Mouse (Mus musculus): ENCODE results near the gene Arid3a. TPM values are rescaled to one million over a fixed set of nuclear protein-coding genes. Genes with fewer than 3 reads are reported as not detected.
"Not testable (repeated sequence)": the region's sequence is repeated elsewhere in the genome, so short reads cannot be mapped to it uniquely, and the experiment has no call there.

Arid3a gene
- polyA plus RNA-seq, 1 experiment from 2014 or later: 5.3 TPM

GRCm38 (mm10) chr10:79956643-79957154 lies 29.9 kb downstream of the Arid3a start:
- no peak overlapping the region for H3K27ac ChIP-seq
- peaks cover 14% of the 10 kb centered on the region for H3K4me1 ChIP-seq
- no peaks in the 10 kb centered on the region for H3K27me3 ChIP-seq
- no peaks in the 10 kb centered on the region for H3K9me3 ChIP-seq
- H3K9ac ChIP-seq: no peak overlapping the region
- 27% methylated on average over 4 of the region's 4 CpGs for WGBS
- no peak overlapping the region for H3K4me2 ChIP-seq
- peaks cover 25% of the 10 kb centered on the region for H3K36me3 ChIP-seq
- ATAC-seq (ENCODE audit: insufficient number of reproducible peaks, insufficient read depth, low FRiP score, low TSS enrichment, low read depth): no peak
- no peak overlapping the region for H3K4me3 ChIP-seq

- H3K4me3 ChIP-seq: 0 out of 2 replicates have a peak overlapping the region, but pooled peaks have one; percentile 13
- peaks cover 14% of the 10 kb centered on the region for H3K4me1 ChIP-seq
- H3K36me3 ChIP-seq: peaks cover 24% of the 10 kb centered on the region
- WGBS: 13% methylated on average over 21 of the region's 21 CpGs
- H3K27ac ChIP-seq: no peak overlapping the region
- 0 out of 2 replicates have a peak overlapping the region, but pooled peaks have one; percentile 1 for H3K9ac ChIP-seq
- peak overlapping the region; percentile 47 for H3K4me2 ChIP-seq
- no peak for ATAC-seq (ENCODE audit: insufficient number of reproducible peaks, insufficient read depth, low FRiP score, low TSS enrichment, low read depth)
- H3K27me3 ChIP-seq: no peaks in the 10 kb centered on the region
- H3K9me3 ChIP-seq: no peaks in the 10 kb centered on the region
Measured at GRCm38 (mm10) chr10:79958140-79958816, 31.4 kb downstream of the Arid3a start.

GRCm38 (mm10) chr10:79959412-79959811 lies 32.6 kb downstream of the Arid3a start:
- WGBS: 35% methylated on average over 10 of the region's 10 CpGs
- H3K9ac ChIP-seq; H3K9me3 ChIP-seq; H3K27me3 ChIP-seq; ATAC-seq (ENCODE audit: insufficient number of reproducible peaks, insufficient read depth, low FRiP score, low TSS enrichment, low read depth); H3K27ac ChIP-seq: not testable (repeated sequence)
- peak overlapping the region; percentile 89 for H3K4me2 ChIP-seq
- H3K4me3 ChIP-seq: peak overlapping the region; percentile 98
- peaks cover 31% of the 10 kb centered on the region for H3K36me3 ChIP-seq
- H3K4me1 ChIP-seq: peaks cover 14% of the 10 kb centered on the region

- Histone ChIP-seq H3K27me3 (no peaks in the 10 kb centered on the region), H3K27ac (peak within 1 kb of the TSS; percentile 64), H3K9ac (peak within 1 kb of the TSS; percentile 93), H3K9me3 (no peaks in the 10 kb centered on the region), H3K4me1 (peaks cover 14% of the 10 kb centered on the region), H3K4me3 (peak within 1 kb of the TSS; percentile 98), H3K4me2 (peak within 1 kb of the TSS; percentile 89), H3K36me3 (peaks cover 37% of the 10 kb centered on the region)
- WGBS: 0% methylated on average over 61 of the region's 61 CpGs
- peak; percentile 92 for ATAC-seq (ENCODE audit: insufficient number of reproducible peaks, insufficient read depth, low FRiP score, low TSS enrichment, low read depth)
Measured at GRCm38 (mm10) chr10:79959847-79960601, 33.2 kb downstream of the Arid3a start, which contains the start of gene Wdr18. TSS of gene Wdr18 (plus strand) at chr10:79960152.

- no peak overlapping the region for H3K27ac ChIP-seq
- WGBS: 14% methylated on average over 10 of the region's 10 CpGs
Measured at GRCm38 (mm10) chr10:79960671-79961294, 33.9 kb downstream of the Arid3a start.

GRCm38 (mm10) chr10:79964727-79965126 lies 37.9 kb downstream of the Arid3a start:
- WGBS: 90% methylated on average over 7 of the region's 7 CpGs
- ATAC-seq (ENCODE audit: insufficient number of reproducible peaks, insufficient read depth, low FRiP score, low TSS enrichment, low read depth): no peak
- Histone ChIP-seq H3K27me3 (no peaks in the 10 kb centered on the region), H3K4me3 (no peak overlapping the region), H3K4me2 (no peak overlapping the region), H3K36me3 (peaks cover 75% of the 10 kb centered on the region), H3K9me3 (no peaks in the 10 kb centered on the region), H3K4me1 (peaks cover 11% of the 10 kb centered on the region), H3K27ac (no peak overlapping the region), H3K9ac (no peak overlapping the region)

More at GRCm38 (mm10) chr10:79960671-79961294, 33.9 kb downstream of the Arid3a start:
- peak overlapping the region; percentile 89 for H3K4me2 ChIP-seq
- H3K4me1 ChIP-seq: peaks cover 14% of the 10 kb centered on the region
- peak overlapping the region; percentile 98 for H3K4me3 ChIP-seq
- peak overlapping the region; percentile 93 for H3K9ac ChIP-seq
- H3K27me3 ChIP-seq: no peaks in the 10 kb centered on the region
- ATAC-seq (ENCODE audit: insufficient number of reproducible peaks, insufficient read depth, low FRiP score, low TSS enrichment, low read depth): no peak
- H3K36me3 ChIP-seq: peaks cover 44% of the 10 kb centered on the region
- no peaks in the 10 kb centered on the region for H3K9me3 ChIP-seq

GRCm38 (mm10) chr10:79965325-79965724 lies 38.5 kb downstream of the Arid3a start:
- Histone ChIP-seq H3K27me3 (no peaks in the 10 kb centered on the region), H3K4me3 (no peak overlapping the region), H3K9me3 (no peaks in the 10 kb centered on the region), H3K4me2 (no peak overlapping the region), H3K4me1 (peaks cover 17% of the 10 kb centered on the region), H3K9ac (0 out of 2 replicates have a peak overlapping the region, but pooled peaks have one; percentile 47), H3K27ac (no peak overlapping the region), H3K36me3 (peaks cover 75% of the 10 kb centered on the region)
- 85% methylated on average over 5 of the region's 5 CpGs for WGBS
- no peak for ATAC-seq (ENCODE audit: insufficient number of reproducible peaks, insufficient read depth, low FRiP score, low TSS enrichment, low read depth)

GRCm38 (mm10) chr10:79966886-79967400 lies 40.1 kb downstream of the Arid3a start:
- Histone ChIP-seq H3K36me3 (peaks cover 68% of the 10 kb centered on the region), H3K27me3 (peaks cover 14% of the 10 kb centered on the region), H3K9me3 (no peaks in the 10 kb centered on the region), H3K4me1 (peaks cover 18% of the 10 kb centered on the region), H3K4me2 (no peak overlapping the region), H3K27ac (no peak overlapping the region), H3K9ac (no peak overlapping the region), H3K4me3 (no peak overlapping the region)
- WGBS: 90% methylated on average over 5 of the region's 5 CpGs
- no peak for ATAC-seq (ENCODE audit: insufficient number of reproducible peaks, insufficient read depth, low FRiP score, low TSS enrichment, low read depth)

GRCm38 (mm10) chr10:79968181-79968580 lies 41.3 kb downstream of the Arid3a start:
- Histone ChIP-seq H3K27ac (no peak overlapping the region), H3K9ac (no peak overlapping the region), H3K4me2 (no peak overlapping the region), H3K27me3 (peaks cover 15% of the 10 kb centered on the region), H3K36me3 (peaks cover 59% of the 10 kb centered on the region), H3K9me3 (no peaks in the 10 kb centered on the region), H3K4me1 (peaks cover 18% of the 10 kb centered on the region), H3K4me3 (no peak overlapping the region)
- 81% methylated on average over 1 of the region's 1 CpGs for WGBS
- ATAC-seq (ENCODE audit: insufficient number of reproducible peaks, insufficient read depth, low FRiP score, low TSS enrichment, low read depth): no peak

- Histone ChIP-seq H3K4me1 (peaks cover 18% of the 10 kb centered on the region), H3K36me3 (peaks cover 59% of the 10 kb centered on the region), H3K27ac (no peak overlapping the region), H3K27me3 (peaks cover 15% of the 10 kb centered on the region), H3K4me2 (no peak overlapping the region), H3K9me3 (no peaks in the 10 kb centered on the region), H3K4me3 (no peak overlapping the region), H3K9ac (no peak overlapping the region)
- 15% methylated on average over 3 of the region's 3 CpGs for WGBS
- ATAC-seq (ENCODE audit: insufficient number of reproducible peaks, insufficient read depth, low FRiP score, low TSS enrichment, low read depth): no peak
Measured at GRCm38 (mm10) chr10:79969124-79969568, 42.3 kb downstream of the Arid3a start.

Measured in embryonic facial prominence, embryonic 13.5 days (tissue).